Mouse (Mus musculus): ENCODE data around the gene Gpr6.

GRCm38 (mm10) chr10:41040530-41041085 lies 31.5 kb downstream of the Gpr6 start:
- no peak for TF ChIP-seq CTCF (IDR thresholded peaks at IDR 0.05; ENCODE audit: control insufficient read depth, insufficient read depth, insufficient read length)
- TF ChIP-seq MYOG (IDR thresholded peaks at IDR 0.05; ENCODE audit: control insufficient read depth, extremely low read depth, insufficient read length): no peak
- TF ChIP-seq MAX (IDR thresholded peaks at IDR 0.05): no peak
- TF ChIP-seq MYOD1 (IDR thresholded peaks at IDR 0.05; ENCODE audit: control insufficient read depth, insufficient read length, low read depth): no peak
- TF ChIP-seq CEBPB (IDR thresholded peaks at IDR 0.05; ENCODE audit: low read depth): no peak
- no peak for TF ChIP-seq USF1 (IDR thresholded peaks at IDR 0.05; ENCODE audit: low read depth)
- TF ChIP-seq FOSL1 (IDR thresholded peaks at IDR 0.05; ENCODE audit: insufficient read depth, low read length, poor library complexity, severe bottlenecking): no peak
